Mouse (Mus musculus) stomach, embryonic 16.5 days (tissue): ENCODE measurements around the gene Camkmt. TPM values are rescaled to one million over a fixed set of nuclear protein-coding genes. Genes with fewer than 3 reads are reported as not detected.

Experiments used
- ATAC-seq: fragments of 200-750 bp; cut with Nextera tagmentation; 2 replicates; pipeline ENCODE4 v1.8.0; 2017; ENCODE audit warnings: moderate number of reproducible peaks, moderate TSS enrichment; ENCODE audit not compliant: insufficient read depth, low FRiP score
- H3K27ac ChIP-seq: fragments of 300-500 bp; sonication (generic); 2 replicates; pipeline ENCODE4 v1.5.1; 2014; ENCODE audit warnings: low read length
- H3K27me3 ChIP-seq: fragments of 300-500 bp; sonication (generic); 2 replicates; pipeline ENCODE4 v1.6.1; 2014; ENCODE audit warnings: low read length, control low read depth, mixed read lengths; ENCODE audit not compliant: control insufficient read depth, insufficient read depth
- H3K36me3 ChIP-seq: fragments of 300-500 bp; sonication (generic); 2 replicates; pipeline ENCODE4 v1.6.1; 2014; ENCODE audit warnings: low read length; ENCODE audit not compliant: control insufficient read depth, insufficient read depth
- H3K4me1 ChIP-seq: fragments of 300-500 bp; sonication (generic); 2 replicates; pipeline ENCODE4 v1.6.1; 2014; ENCODE audit warnings: low read length, control low read depth, mixed read lengths; ENCODE audit not compliant: control insufficient read depth, insufficient read depth
- H3K4me2 ChIP-seq: fragments of 300-500 bp; sonication (generic); 2 replicates; pipeline ENCODE4 v1.6.1; 2014; ENCODE audit warnings: low read depth, low read length, mixed read lengths
- H3K4me3 ChIP-seq: fragments of 300-500 bp; sonication (generic); replicated peaks from 2 replicates; pipeline ENCODE4 v1.5.1; 2014; ENCODE audit warnings: mild to moderate bottlenecking, low read length
- H3K9ac ChIP-seq: fragments of 300-500 bp; sonication (generic); 2 replicates; pipeline ENCODE4 v1.6.1; 2014; ENCODE audit warnings: low read length
- H3K9me3 ChIP-seq: fragments of 300-500 bp; sonication (generic); replicated peaks from 2 replicates; pipeline ENCODE4 v1.6.1; 2016; ENCODE audit warnings: low read length, control low read depth; ENCODE audit not compliant: control insufficient read depth
- WGBS: fragments of 180-500 bp; shearing (Covaris S2); extraction: QIAGEN DNeasy Blood & Tissue Kit; methylation state at CpG from one replicate; pipeline ENCODE4 v1.1.7; 2014; 5-methylcytosine and 5-hydroxymethylcytosine counted together
- polyA plus RNA-seq: library from polyadenylated mRNA; unstranded; fragments of >200 nt; fragmentation: Nextera tagmentation; extraction: Ambion mirVana; gene quantifications from 2 replicates; pipeline ENCODE4 v1.2.1, GENCODE M21; 2015

Camkmt gene
- polyA plus RNA-seq, 1 experiment from 2014 or later = 13.7 TPM

DNA sequence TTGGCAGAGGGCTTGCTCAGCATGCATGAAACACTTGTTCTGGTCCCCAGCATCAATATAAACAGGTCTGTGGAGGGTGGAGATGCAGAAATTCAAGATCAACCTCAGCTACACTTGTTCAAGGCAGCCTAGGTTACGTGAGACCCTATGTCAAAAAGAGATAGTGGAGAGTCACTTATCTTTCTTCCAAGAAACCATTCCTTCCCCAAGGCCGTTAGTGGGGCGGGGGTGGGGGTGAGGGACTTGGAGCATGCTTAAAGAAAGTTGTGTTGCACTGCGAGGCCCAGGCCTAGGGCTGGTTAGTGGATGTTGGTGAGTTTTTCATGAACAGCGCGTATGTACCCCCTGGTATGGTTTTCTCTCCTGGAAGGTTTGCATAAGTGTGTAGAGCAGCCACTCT lies 292.6 kb downstream of the Camkmt start:
- Histone ChIP-seq H3K4me1 (no peaks in the 10 kb centered on the region), H3K36me3 (no peaks in the 10 kb centered on the region), H3K4me3 (no peak overlapping the region), H3K4me2 (no peak overlapping the region), H3K9ac (no peak overlapping the region), H3K27ac (no peak overlapping the region), H3K27me3 (no peaks in the 10 kb centered on the region), H3K9me3 (no peaks in the 10 kb centered on the region)
- no peak for ATAC-seq
- 80% methylated on average over 6 of the region's 6 CpGs for WGBS

DNA sequence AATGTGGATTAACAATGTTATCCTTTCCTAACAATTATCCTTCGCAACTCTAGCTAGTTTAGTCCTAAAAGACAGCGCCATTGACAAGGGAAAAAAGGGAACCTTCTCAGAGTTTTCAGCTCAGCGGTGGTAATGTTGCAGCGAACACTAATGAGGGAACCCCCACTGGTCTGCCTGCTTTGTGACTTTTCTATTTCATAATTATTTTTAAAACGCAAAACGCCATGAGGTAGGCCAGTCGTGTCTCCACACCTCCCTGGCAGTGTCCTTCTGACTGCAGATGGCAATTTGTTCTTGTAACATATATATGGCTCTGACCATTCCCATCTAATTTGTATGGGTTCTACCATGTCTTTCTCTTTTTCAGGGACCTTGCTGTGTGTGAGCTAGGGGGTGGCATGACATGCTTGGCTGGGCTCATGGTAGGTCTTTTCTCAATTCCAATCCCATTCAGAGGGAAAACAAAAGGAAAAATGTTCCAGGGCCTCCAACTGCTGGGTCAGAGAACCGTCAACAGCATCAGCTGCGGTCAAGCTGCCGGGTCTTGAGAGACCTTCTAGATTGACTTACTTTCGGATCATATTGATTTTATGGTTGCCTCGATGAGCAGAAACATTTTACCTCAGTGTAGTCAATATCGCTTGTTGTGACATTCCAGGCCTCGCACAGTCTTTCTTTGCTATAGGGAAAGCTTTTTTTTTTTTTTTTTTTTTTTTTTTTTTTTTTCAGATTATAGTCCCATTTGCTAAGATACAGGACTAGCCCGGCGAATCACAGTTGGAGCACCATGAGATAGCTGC lies 302.9 kb downstream of the Camkmt start:
- H3K36me3 ChIP-seq = no peaks in the 10 kb centered on the region
- H3K4me1 ChIP-seq = no peaks in the 10 kb centered on the region
- WGBS = 86% methylated on average over 16 of the region's 16 CpGs
- no peak overlapping the region for H3K4me2 ChIP-seq
- no peak overlapping the region for H3K4me3 ChIP-seq
- ATAC-seq = no peak
- no peaks in the 10 kb centered on the region for H3K9me3 ChIP-seq
- no peak overlapping the region for H3K27ac ChIP-seq
- no peak overlapping the region for H3K9ac ChIP-seq
- no peaks in the 10 kb centered on the region for H3K27me3 ChIP-seq

DNA sequence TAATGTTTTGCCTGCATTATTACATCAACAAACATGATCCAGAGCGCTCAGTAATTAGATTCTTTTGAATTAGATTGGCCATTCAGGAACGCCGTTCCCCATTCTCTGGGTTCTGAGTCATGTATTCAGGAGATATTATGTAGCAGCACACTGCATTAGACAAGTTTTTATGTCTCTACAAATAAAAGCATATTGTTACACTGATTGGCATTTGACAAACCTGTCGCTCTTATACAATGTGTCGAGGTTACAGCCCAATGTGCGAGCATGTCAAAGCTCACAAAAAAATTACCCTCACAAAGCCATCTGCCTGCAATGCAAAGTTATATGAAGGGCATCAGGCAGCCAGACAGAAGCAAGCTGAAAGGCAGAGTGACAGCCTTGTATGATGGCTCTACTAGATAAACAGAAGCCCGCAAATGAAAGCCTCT lies 303.6 kb downstream of the Camkmt start:
- 81% methylated on average over 7 of the region's 7 CpGs for WGBS

DNA sequence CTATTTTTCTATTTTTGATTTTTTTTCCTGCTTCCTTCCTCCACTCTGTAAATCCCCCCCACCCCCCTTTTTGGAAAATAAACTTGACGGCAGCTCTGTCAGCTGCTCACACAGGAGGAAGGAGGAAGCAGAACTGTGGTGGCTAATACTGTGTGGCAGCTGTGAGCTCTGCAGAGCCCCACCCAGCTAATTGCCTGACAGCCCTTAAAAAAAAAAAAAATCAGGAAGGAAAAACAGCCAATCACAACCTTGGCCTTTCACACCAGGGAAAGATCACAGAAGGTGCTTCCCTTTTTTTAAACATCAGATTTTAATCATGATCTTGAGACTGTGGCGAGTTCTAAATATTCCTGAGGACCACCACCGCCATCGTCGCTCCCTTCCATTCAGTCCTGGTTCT lies 305.1 kb downstream of the Camkmt start:
- peak overlapping the region; percentile 29 for H3K4me2 ChIP-seq
- no peaks in the 10 kb centered on the region for H3K27me3 ChIP-seq
- WGBS = 47% methylated on average over 5 of the region's 5 CpGs
- no peaks in the 10 kb centered on the region for H3K9me3 ChIP-seq
- H3K4me3 ChIP-seq = no peak overlapping the region; the same call in 1 of the 2 replicates
- H3K4me1 ChIP-seq = no peaks in the 10 kb centered on the region
- H3K36me3 ChIP-seq = no peaks in the 10 kb centered on the region
- ATAC-seq = no peak
- H3K9ac ChIP-seq = no peak overlapping the region
- no peak overlapping the region for H3K27ac ChIP-seq

More for the DNA sequence above, 303.6 kb downstream of the Camkmt start:
- no peaks in the 10 kb centered on the region for H3K9me3 ChIP-seq
- no peaks in the 10 kb centered on the region for H3K4me1 ChIP-seq
- H3K4me2 ChIP-seq = no peak overlapping the region
- no peak for ATAC-seq
- H3K27ac ChIP-seq = no peak overlapping the region
- H3K36me3 ChIP-seq = no peaks in the 10 kb centered on the region
- no peaks in the 10 kb centered on the region for H3K27me3 ChIP-seq
- no peak overlapping the region for H3K4me3 ChIP-seq
- H3K9ac ChIP-seq = no peak overlapping the region

DNA sequence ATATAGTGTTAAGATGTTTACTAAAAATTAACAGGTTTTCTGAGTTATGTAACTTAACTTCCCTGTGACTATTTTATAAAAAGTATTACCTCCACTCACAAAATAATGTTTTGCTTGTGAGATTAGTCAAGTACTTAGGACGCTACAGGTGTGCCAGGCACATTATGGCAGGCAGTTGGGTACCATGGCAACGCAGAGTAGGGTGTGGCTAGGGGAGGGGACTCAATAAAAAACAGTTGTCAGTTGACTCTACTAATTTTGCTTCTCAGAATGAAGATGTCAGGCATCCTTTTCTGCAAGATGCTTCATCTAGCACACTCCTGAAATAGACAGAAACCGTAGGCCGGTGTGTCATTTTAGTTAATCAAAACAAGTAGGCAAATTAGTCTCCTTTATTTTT lies 310.4 kb downstream of the Camkmt start:
- Histone ChIP-seq H3K27ac (no peak overlapping the region), H3K9me3 (no peaks in the 10 kb centered on the region), H3K4me1 (no peaks in the 10 kb centered on the region), H3K36me3 (no peaks in the 10 kb centered on the region), H3K4me2 (no peak overlapping the region), H3K27me3 (no peaks in the 10 kb centered on the region), H3K9ac (no peak overlapping the region), H3K4me3 (no peak overlapping the region)
- 67% methylated on average over 4 of the region's 4 CpGs for WGBS
- ATAC-seq = no peak

DNA sequence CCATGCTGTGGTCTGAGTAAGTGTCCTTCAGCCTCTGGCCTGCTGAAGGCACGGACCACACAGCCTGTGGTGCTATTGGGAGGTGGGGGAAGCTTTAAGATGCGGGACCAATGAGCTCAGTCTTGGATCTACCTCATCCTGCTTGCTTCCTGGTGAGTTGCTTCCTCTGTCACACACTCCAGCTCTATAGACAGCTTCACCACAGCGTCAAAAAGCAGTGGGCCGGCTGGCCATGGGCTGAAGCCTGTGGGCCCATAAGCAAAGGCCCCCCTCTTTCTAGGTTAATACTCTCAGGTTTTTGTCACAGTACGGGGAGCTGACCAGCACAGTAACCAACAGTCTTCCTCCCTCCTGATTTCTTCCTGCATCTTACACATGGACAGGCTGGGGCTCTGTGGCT lies 314.8 kb downstream of the Camkmt start:
- no peaks in the 10 kb centered on the region for H3K27me3 ChIP-seq
- H3K4me3 ChIP-seq = no peak overlapping the region
- no peak overlapping the region for H3K27ac ChIP-seq
- H3K4me2 ChIP-seq = no peak overlapping the region
- no peak for ATAC-seq
- WGBS = 82% methylated on average over 5 of the region's 5 CpGs
- no peaks in the 10 kb centered on the region for H3K4me1 ChIP-seq
- H3K9ac ChIP-seq = no peak overlapping the region
- H3K9me3 ChIP-seq = no peaks in the 10 kb centered on the region
- H3K36me3 ChIP-seq = no peaks in the 10 kb centered on the region

DNA sequence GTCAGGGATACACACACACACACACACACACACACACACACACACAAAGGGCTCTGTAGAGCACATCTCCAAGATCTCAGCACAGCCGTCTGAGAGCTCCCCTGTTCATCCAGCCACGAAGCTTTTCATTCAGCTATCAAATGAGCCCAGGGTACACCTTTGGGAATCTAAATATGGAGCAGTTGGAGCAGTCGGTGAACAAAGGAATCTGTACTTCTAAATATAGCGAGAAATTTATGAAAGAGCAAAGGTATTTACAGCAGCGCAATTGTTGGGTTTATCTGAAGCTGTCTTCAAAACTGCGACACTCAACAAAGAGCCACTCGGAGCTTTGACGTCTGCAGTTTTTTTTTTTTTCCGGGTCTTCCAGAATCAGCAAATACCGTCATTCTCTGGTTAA lies 315.8 kb downstream of the Camkmt start:
- H3K4me1 ChIP-seq = no peaks in the 10 kb centered on the region
- H3K36me3 ChIP-seq = no peaks in the 10 kb centered on the region
- H3K4me3 ChIP-seq = no peak overlapping the region
- H3K9ac ChIP-seq = no peak overlapping the region
- 88% methylated on average over 10 of the region's 10 CpGs for WGBS
- ATAC-seq = no peak
- H3K4me2 ChIP-seq = no peak overlapping the region
- no peaks in the 10 kb centered on the region for H3K27me3 ChIP-seq
- no peak overlapping the region for H3K27ac ChIP-seq
- H3K9me3 ChIP-seq = peaks cover 4% of the 10 kb centered on the region; the same call in 1 of the 2 replicates

DNA sequence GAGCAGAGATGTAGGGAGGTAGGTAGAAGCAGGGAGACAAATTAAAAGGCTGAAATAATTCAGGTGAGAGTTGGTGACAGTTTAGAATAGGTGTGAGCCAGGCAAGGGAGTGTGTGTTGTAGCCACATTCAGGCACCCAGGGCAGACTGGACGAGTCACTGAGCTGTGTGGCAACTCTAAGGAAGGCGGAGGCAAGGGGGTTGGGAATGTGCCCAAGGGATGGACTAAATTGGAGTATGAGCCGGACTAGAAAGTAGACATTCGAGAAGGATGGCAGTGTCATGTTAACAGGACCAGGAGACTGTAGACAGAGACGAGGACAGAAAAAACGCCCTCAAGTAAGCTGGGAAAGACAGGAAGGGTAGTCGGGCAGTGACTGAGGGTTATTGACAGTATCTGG lies 338.5 kb downstream of the Camkmt start:
- Histone ChIP-seq H3K27ac (no peak overlapping the region), H3K4me1 (peaks cover 4% of the 10 kb centered on the region; the same call in 1 of the 2 replicates), H3K36me3 (no peaks in the 10 kb centered on the region), H3K9me3 (no peaks in the 10 kb centered on the region), H3K27me3 (no peaks in the 10 kb centered on the region), H3K4me3 (no peak overlapping the region), H3K4me2 (no peak overlapping the region), H3K9ac (no peak overlapping the region)
- ATAC-seq = no peak
- WGBS = 84% methylated on average over 7 of the region's 7 CpGs

DNA sequence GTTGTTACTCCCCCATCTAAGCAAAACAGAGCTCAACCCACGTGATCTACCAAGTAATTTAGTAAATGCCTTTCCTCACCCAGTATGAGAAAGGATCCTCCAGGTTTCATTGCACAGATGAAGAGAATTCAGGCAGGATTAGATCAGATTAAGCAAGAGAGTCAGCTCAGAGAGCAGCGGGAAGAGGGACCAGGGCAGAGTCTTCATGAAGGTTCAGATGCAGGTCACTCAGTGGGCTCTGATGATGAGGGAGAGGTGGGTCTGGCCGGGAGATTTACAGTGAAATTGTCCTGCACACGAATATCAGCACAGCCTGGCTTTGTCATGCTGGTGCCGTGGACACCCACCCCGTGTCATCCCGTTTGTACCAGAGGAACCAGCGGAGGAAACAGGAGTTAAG lies 342.6 kb downstream of the Camkmt start:
- Histone ChIP-seq H3K9ac (no peak overlapping the region), H3K9me3 (no peaks in the 10 kb centered on the region), H3K4me1 (peaks cover 4% of the 10 kb centered on the region; the same call in 1 of the 2 replicates), H3K36me3 (no peaks in the 10 kb centered on the region), H3K27me3 (no peaks in the 10 kb centered on the region), H3K4me3 (no peak overlapping the region), H3K4me2 (no peak overlapping the region), H3K27ac (no peak overlapping the region)
- 44% methylated on average over 8 of the region's 8 CpGs for WGBS
- no peak for ATAC-seq
